In the genomic region with DNA sequence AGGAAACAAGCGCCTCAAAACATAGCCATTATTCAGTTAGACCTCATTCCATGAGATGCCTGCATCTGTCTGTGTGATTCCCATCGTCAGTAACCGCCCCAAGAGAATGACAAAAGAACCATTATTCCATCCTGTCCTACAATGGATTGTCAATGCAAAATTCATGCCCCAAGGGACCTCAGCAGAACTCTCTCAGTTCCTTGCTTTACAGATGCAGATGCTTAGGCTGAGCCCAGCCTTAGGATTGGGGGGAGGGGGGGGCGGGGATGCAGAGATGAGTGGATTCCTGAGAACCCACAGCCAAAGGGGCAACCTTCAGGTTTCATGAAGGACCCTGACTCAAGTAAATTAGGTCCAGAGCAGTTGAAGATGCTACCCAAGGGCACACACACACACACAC, we compare ENCODE assay signal across 9 mouse cellular contexts.
DNase-seq lines count a peak whose midpoint lies in the region; ATAC-seq lines count a peak whose summit lies in the region.
"Had no signal": no experiment of that assay in that cellular context is flagged by ENCODE, and none has a peak within 500 bp of the region (broad histone marks: within the 10 kb centered on the region; RNA-seq: fewer than 3 reads in every experiment).

No protein-coding gene starts in this region.

- H3K4me3 ChIP-seq in liver, embryonic 11.5 days (ENCODE audit: low read depth, low read length) = no peak overlapping the region
- peak overlapping the region; percentile 71 for H3K4me3 ChIP-seq in forebrain, embryonic 10.5 days
- H3K4me3 ChIP-seq in limb, embryonic 15.5 days = peak overlapping the region; percentile 53; the same call in 1 of the 2 replicates
- peak overlapping the region; percentile 60; the same call in 1 of the 2 replicates for H3K4me3 ChIP-seq in stomach, embryonic 15.5 days (replicated peaks)

- no peaks in the 10 kb centered on the region; the same call in 1 of the 2 replicates for H3K4me1 ChIP-seq in liver, embryonic 11.5 days (replicated peaks; ENCODE audit: control insufficient read depth, insufficient read depth, low read length)
- peaks cover 20% of the 10 kb centered on the region for H3K4me1 ChIP-seq in forebrain, embryonic 10.5 days
- peaks cover 17% of the 10 kb centered on the region for H3K4me1 ChIP-seq in limb, embryonic 15.5 days
- H3K4me1 ChIP-seq in stomach, embryonic 15.5 days = peaks cover 3% of the 10 kb centered on the region; the same call in 1 of the 2 replicates

- no peaks in the 10 kb centered on the region for H3K9me3 ChIP-seq in liver, embryonic 11.5 days (ENCODE audit: control insufficient read depth, low read length)
- no peaks in the 10 kb centered on the region for H3K9me3 ChIP-seq in forebrain, embryonic 10.5 days
- no peaks in the 10 kb centered on the region for H3K9me3 ChIP-seq in limb, embryonic 15.5 days
- no peaks in the 10 kb centered on the region for H3K9me3 ChIP-seq in stomach, embryonic 15.5 days

- H3K36me3 ChIP-seq in liver, embryonic 11.5 days (ENCODE audit: control insufficient read depth, insufficient read depth, low read length) = no peaks in the 10 kb centered on the region
- H3K36me3 ChIP-seq in forebrain, embryonic 10.5 days (replicated peaks) = no peaks in the 10 kb centered on the region
- H3K36me3 ChIP-seq in limb, embryonic 15.5 days = no peaks in the 10 kb centered on the region
- H3K36me3 ChIP-seq in stomach, embryonic 15.5 days = no peaks in the 10 kb centered on the region

- DNase-seq in liver, embryonic 11.5 days (ENCODE audit: low spot score) = no peak
- no peak for DNase-seq in liver
- no peak for DNase-seq in forebrain, embryonic 10.5 days (ENCODE audit: extremely low spot score, low spot score)
- DNase-seq in adrenal gland, adult 2 months = no peak
- DNase-seq in layer of hippocampus, postnatal 25 days (ENCODE audit: extremely low spot score in 1 of 2, low spot score in 1 of 2) = no peak
- DNase-seq in right cerebral cortex, postnatal 36 days (ENCODE audit: low spot score in 2 of 2) = no peak

- H3K4me2 ChIP-seq in liver, embryonic 11.5 days = peak overlapping the region; percentile 94
- H3K4me2 ChIP-seq in limb, embryonic 15.5 days = no peak overlapping the region
- H3K4me2 ChIP-seq in stomach, embryonic 15.5 days = peak overlapping the region; percentile 99

- WGBS in liver, embryonic 11.5 days = 43% methylated on average over 4 of the region's 4 CpGs
- WGBS in forebrain, embryonic 10.5 days = 12% methylated on average over 4 of the region's 4 CpGs
- 24% methylated on average over 4 of the region's 4 CpGs for WGBS in limb, embryonic 15.5 days
- 37% methylated on average over 4 of the region's 4 CpGs for WGBS in stomach, embryonic 15.5 days

- no peak for ATAC-seq in liver, embryonic 11.5 days (replicated peaks; ENCODE audit: low FRiP score)
- no peak for ATAC-seq in limb, embryonic 15.5 days (ENCODE audit: insufficient number of reproducible peaks, low FRiP score, low TSS enrichment, low read depth)
- ATAC-seq in stomach, embryonic 15.5 days (ENCODE audit: insufficient read depth, low FRiP score, low read depth) = no peak
- ATAC-seq: Patski had no signal

- H3K27me3 ChIP-seq in liver, embryonic 11.5 days (replicated peaks; ENCODE audit: control insufficient read depth, insufficient read depth, low read length) = no peaks in the 10 kb centered on the region
- H3K27me3 ChIP-seq in forebrain, embryonic 10.5 days (ENCODE audit: poor library complexity, severe bottlenecking) = peaks cover 38% of the 10 kb centered on the region
- peaks cover 9% of the 10 kb centered on the region; the same call in 1 of the 2 replicates for H3K27me3 ChIP-seq in limb, embryonic 15.5 days
- no peaks in the 10 kb centered on the region for H3K27me3 ChIP-seq in stomach, embryonic 15.5 days (replicated peaks)

- H3K9ac ChIP-seq in liver, embryonic 11.5 days (ENCODE audit: low read depth, low read length) = no peak overlapping the region
- no peak overlapping the region for H3K9ac ChIP-seq in limb, embryonic 15.5 days
- no peak overlapping the region for H3K9ac ChIP-seq in stomach, embryonic 15.5 days

- no peak overlapping the region for H3K27ac ChIP-seq in liver, embryonic 11.5 days (ENCODE audit: low read depth, low read length)
- no peak overlapping the region for H3K27ac ChIP-seq in forebrain, embryonic 10.5 days
- no peak overlapping the region for H3K27ac ChIP-seq in limb, embryonic 15.5 days
- no peak overlapping the region for H3K27ac ChIP-seq in stomach, embryonic 15.5 days
